Mouse (Mus musculus) urinary bladder, postnatal 0 days (tissue): ENCODE data around the gene Ppfibp2. TPM values are rescaled to one million over a fixed set of nuclear protein-coding genes. Genes with fewer than 3 reads are reported as not detected.

Experiments
- polyA plus RNA-seq: library from polyadenylated mRNA; unstranded; fragments of >200 nt; fragmentation: Nextera tagmentation; extraction: Ambion mirVana; gene quantifications from 2 replicates; pipeline ENCODE4 v1.2.1, GENCODE M21; 2015

The Ppfibp2 gene
- polyA plus RNA-seq: 41.2 and 45.1 TPM in 2 replicates

DNA sequence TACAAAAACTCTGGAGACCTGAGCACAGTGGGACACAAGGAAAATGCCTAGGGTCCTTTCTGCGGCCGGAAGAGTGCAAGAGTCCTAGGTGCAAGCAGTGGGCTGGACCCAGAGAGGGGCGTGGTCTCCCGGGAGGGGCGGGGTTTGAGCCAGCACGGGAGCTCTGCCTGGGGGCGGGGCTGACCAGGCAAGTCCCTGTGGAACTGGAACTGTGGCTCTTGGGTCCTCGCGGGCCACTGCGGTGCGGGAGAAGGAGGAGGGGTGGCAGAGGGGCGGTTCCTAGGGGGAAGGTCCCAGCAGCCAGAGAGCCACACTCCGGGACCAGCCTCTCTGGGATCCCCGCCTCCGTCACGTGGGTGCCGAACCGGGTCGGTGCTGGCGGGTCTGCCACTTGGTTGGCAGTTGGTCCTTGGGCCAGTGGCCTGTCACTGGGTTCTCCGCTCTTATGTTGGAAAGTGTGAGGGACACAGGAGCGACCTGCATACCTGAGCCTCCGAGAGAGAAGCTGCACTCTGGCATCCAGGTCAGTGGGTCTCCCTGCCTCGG lies at the start of gene Ppfibp2:
Gene Ppfibp2 (plus strand): TSS at position 351 of the 546 bp plus-strand sequence.

DNA sequence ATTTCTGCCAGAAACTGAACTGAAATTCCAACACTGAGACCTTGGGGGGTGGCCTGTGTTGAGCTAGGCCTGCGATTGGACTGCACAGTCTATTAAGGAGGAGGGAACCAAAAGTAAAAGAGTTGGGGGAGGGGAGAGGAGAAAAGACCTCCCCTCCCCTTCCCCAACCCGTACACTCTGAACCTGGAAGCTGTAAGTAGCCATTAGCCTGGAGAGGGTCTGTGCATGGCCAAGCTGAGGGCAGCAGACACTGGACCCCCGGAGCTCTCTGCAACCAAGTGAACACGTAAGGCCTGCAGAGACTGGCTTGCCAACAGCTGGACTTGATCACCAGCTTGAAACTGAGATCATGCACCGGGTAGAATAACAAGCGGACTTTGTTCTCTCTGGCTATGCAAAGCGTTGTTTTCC lies 27.7 kb upstream of the Ppfibp2 start, which contains the start of gene Olfml1:
Gene Olfml1 (plus strand): TSS at position 186 of the 411 bp plus-strand sequence.

DNA sequence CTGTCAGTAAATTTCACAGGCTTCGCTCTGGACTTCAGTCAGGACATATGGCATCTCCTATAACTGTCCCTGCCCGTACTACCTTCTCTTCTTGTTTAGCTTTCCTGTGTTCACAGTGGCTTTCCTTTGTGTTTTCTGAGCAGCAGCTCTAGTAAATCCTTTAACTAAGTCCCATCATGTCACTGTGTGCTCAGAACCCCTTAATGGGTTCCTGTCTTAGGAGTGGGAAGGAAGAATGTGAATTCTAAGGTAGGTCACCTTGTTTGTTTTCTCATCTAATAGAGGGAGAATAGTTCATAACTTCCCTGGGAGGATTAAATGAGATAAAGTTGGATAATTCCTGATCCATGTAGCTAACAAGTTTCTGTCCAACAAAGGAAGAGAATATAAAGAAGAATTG lies 30.1 kb downstream of the Ppfibp2 start, which contains the start of gene 5330417H12Rik:
Gene 5330417H12Rik (minus strand): TSS at position 101 of the 400 bp plus-strand sequence.

DNA sequence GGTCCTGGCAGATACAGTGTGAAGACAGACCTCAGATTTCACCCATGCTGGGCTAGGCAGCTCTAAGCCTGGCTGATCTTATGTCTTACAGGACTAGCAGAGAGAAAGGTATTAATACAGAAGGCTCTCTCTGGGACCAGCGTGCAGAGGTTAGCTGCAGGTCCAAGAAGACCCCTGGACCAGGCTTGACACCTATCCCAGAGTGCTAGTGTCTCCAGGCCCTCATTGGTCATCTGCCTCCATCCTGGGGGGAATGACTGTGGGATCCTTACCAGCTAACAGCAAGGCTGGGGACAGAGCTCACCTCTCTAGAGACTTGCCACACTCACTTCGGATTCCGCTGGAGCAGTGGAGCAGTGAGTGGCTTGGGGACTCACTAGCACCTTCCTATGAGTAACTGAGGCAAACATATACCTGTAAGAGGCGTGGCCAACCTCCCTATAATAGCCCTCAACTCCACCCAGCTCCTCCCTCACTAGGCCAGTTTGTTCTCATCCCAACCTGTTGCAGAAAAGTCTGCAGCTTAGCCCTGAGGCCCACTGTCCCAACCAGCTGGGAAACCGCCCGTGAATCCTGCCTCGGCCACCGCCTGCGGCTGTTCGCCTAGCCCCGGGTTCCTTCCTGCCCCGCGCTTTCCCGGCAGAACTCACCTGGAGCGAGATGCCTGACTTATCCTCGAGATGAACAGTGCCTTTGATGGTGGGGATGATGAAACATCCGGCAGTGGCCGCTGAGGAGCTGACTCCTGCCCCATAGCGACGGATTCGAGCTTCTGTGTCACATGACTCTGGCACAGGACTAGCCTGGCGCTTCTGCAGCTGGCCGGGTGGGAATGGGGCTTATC lies 162.5 kb downstream of the Ppfibp2 start, which contains the start of gene Cyb5r2:
Gene Cyb5r2 (minus strand): TSS at position 725 of the 844 bp plus-strand sequence.

Other genes with a start within 250 kb of the Ppfibp2 start
- gene Syt9, start 224.5 kb upstream of the Ppfibp2 start, polyA plus RNA-seq: 0.25 and 0.46 TPM in 2 replicates
- 10.6 and 11.3 TPM in 2 replicates for gene Olfml1, start 27.8 kb upstream of the Ppfibp2 start, polyA plus RNA-seq
- not detected in 2 replicates for gene 5330417H12Rik, start 30.0 kb downstream of the Ppfibp2 start, polyA plus RNA-seq
- 0.34 and 0.39 TPM in 2 replicates for gene Cyb5r2, start 162.8 kb downstream of the Ppfibp2 start, polyA plus RNA-seq
- not detected in 2 replicates for gene Ovch2, start 206.0 kb downstream of the Ppfibp2 start, polyA plus RNA-seq
- not detected in 2 replicates for gene Olfr467, start 217.1 kb downstream of the Ppfibp2 start, polyA plus RNA-seq
- gene Olfr469, start 230.3 kb downstream of the Ppfibp2 start, polyA plus RNA-seq: not detected in 2 replicates